Mouse (Mus musculus) megakaryocyte, adult 5-6 weeks (primary cell): Measurements from ENCODE around the gene Tmem52b. TPM values are rescaled to one million over a fixed set of nuclear protein-coding genes. Genes with fewer than 3 reads are reported as not detected.
A peak's percentile ranks its signal among the peaks of the same experiment; 100 is the strongest.

Experiments used
- ATAC-seq: 2 replicates; pipeline ENCODE4 v1.8.0; 2016; ENCODE audit warnings: mild to moderate bottlenecking, inconsistent platforms; ENCODE audit not compliant: poor library complexity, severe bottlenecking
- total RNA-seq, 2 experiments: library from RNA; stranded (forward) in 1 of 2; stranded (reverse) in 1 of 2; fragments of 153-499, 151-499 nt in 1 of 2; fragments of 221-1000, 200-1000 nt in 1 of 2; gene quantifications; 2 replicates each; pipeline versions ENCODE4 v1.2.3 to v1.2.4; 2015 to 2017

The Tmem52b gene
- total RNA-seq, 2 experiments from 2014 or later: not detected

- ATAC-seq: no peak
Measured at GRCm38 (mm10) chr6:129529605-129530004, 17.2 kb downstream of the Tmem52b start.

- no peak for ATAC-seq
Measured at GRCm38 (mm10) chr6:129530261-129530660, 17.9 kb downstream of the Tmem52b start.

GRCm38 (mm10) chr6:129532556-129532941 lies 20.2 kb downstream of the Tmem52b start:
- peak; percentile 9 for ATAC-seq

GRCm38 (mm10) chr6:129532942-129533860 lies 20.8 kb downstream of the Tmem52b start, which contains the start of gene Gabarapl1:
TSS of gene Gabarapl1 (plus strand) at chr6:129533160.
- ATAC-seq: peak; percentile 76

- ATAC-seq: no peak
Measured at GRCm38 (mm10) chr6:129534057-129534456, 21.7 kb downstream of the Tmem52b start.

GRCm38 (mm10) chr6:129534627-129535190 lies 22.4 kb downstream of the Tmem52b start:
- ATAC-seq: no peak

- no peak for ATAC-seq
Measured at GRCm38 (mm10) chr6:129535723-129536122, 23.4 kb downstream of the Tmem52b start.

- ATAC-seq: no peak
Measured at GRCm38 (mm10) chr6:129538555-129538954, 26.2 kb downstream of the Tmem52b start.

- no peak for ATAC-seq
Measured at GRCm38 (mm10) chr6:129541931-129542330, 29.6 kb downstream of the Tmem52b start.

GRCm38 (mm10) chr6:129542540-129542939 lies 30.2 kb downstream of the Tmem52b start:
- no peak for ATAC-seq

GRCm38 (mm10) chr6:129543709-129544606 lies 31.6 kb downstream of the Tmem52b start:
- peak; percentile 75 for ATAC-seq

- ATAC-seq: no peak
Measured at GRCm38 (mm10) chr6:129547277-129547676, 34.9 kb downstream of the Tmem52b start.

- ATAC-seq: peak; percentile 76
Measured at GRCm38 (mm10) chr6:129548009-129548408, 35.7 kb downstream of the Tmem52b start.

- no peak for ATAC-seq
Measured at GRCm38 (mm10) chr6:129557298-129558023, 45.1 kb downstream of the Tmem52b start.

GRCm38 (mm10) chr6:129558946-129559640 lies 46.7 kb downstream of the Tmem52b start:
- peak; percentile 98 for ATAC-seq

- ATAC-seq: peak; percentile 8; the same call in 1 of the 2 replicates
Measured at GRCm38 (mm10) chr6:129559641-129560027, 47.3 kb downstream of the Tmem52b start.

GRCm38 (mm10) chr6:129565257-129565656 lies 52.9 kb downstream of the Tmem52b start:
- ATAC-seq: peak; percentile 92
